In the genomic region with DNA sequence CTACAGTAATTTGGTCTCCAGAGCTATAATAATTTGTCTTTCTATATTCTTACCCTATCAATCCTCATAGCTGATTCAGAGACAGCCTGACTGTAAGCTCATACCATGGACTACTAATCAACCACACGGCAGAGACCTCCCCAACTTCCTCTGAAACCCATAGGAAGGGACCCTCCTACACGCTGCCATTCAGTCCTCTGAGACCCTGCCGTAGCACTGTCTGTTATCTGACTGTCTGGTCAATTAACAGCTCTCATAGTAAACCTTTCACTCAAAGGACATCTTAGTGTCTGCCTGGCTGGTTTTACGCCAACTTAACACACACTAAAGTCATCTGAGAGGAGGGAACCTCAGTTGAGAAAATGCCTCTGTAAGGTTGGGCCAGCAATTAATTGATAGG, we compare ENCODE assay signal across 23 mouse cellular contexts. TPM values are rescaled to one million over a fixed set of nuclear protein-coding genes. Genes with fewer than 3 reads are reported as not detected.
A peak's percentile ranks its signal among the peaks of the same experiment; 100 is the strongest.
DNase-seq lines count a peak whose midpoint lies in the region; ATAC-seq lines count a peak whose summit lies in the region.
"Had no signal": no experiment of that assay in that cellular context is flagged by ENCODE, and none has a peak within 500 bp of the region (broad histone marks: within the 10 kb centered on the region; RNA-seq: fewer than 3 reads in every experiment).

No protein-coding gene starts in this region.

- no peaks in the 10 kb centered on the region for H3K36me3 ChIP-seq in kidney, embryonic 14.5 days (ENCODE audit: control insufficient read depth, insufficient read depth, low read length)
- no peaks in the 10 kb centered on the region for H3K36me3 ChIP-seq in kidney, embryonic 16.5 days (ENCODE audit: insufficient read depth, low read length)
- no peaks in the 10 kb centered on the region for H3K36me3 ChIP-seq in neural tube, embryonic 11.5 days (ENCODE audit: control insufficient read depth, insufficient read depth, low read length)
- H3K36me3 ChIP-seq in neural tube, embryonic 15.5 days: no peaks in the 10 kb centered on the region
- H3K36me3 ChIP-seq: embryonic facial prominence, embryonic 13.5 days; embryonic facial prominence, embryonic 15.5 days; forebrain, embryonic 15.5 days had no signal

- 26% methylated on average over 4 of the region's 4 CpGs for WGBS in kidney, embryonic 14.5 days
- whole genome bisulfite sequencing in kidney, embryonic 16.5 days: 19% methylated on average over 4 of the region's 4 CpGs
- WGBS in neural tube, embryonic 11.5 days: 70% methylated on average over 4 of the region's 4 CpGs
- 55% methylated on average over 4 of the region's 4 CpGs for WGBS in neural tube, embryonic 15.5 days

- ATAC-seq in kidney, embryonic 14.5 days (ENCODE audit: low FRiP score, low TSS enrichment): peak; percentile 60; the same call in 1 of the 2 replicates
- ATAC-seq in kidney, embryonic 16.5 days (ENCODE audit: low FRiP score, low TSS enrichment): peak; percentile 51; the same call in 1 of the 2 replicates
- no peak for ATAC-seq in neural tube, embryonic 11.5 days (ENCODE audit: insufficient read depth, low FRiP score, low TSS enrichment)
- ATAC-seq in neural tube, embryonic 15.5 days (ENCODE audit: low FRiP score): no peak
- ATAC-seq: forebrain, embryonic 13.5 days; forebrain, embryonic 15.5 days had no signal

- no peak overlapping the region for H3K27ac ChIP-seq in kidney, embryonic 14.5 days (ENCODE audit: low read depth, low read length)
- H3K27ac ChIP-seq in kidney, embryonic 16.5 days (ENCODE audit: low read length): no peak overlapping the region
- H3K27ac ChIP-seq in neural tube, embryonic 11.5 days (ENCODE audit: low read depth, low read length): no peak overlapping the region
- H3K27ac ChIP-seq in neural tube, embryonic 15.5 days (replicated peaks): no peak overlapping the region
- H3K27ac ChIP-seq: embryonic facial prominence, embryonic 13.5 days; embryonic facial prominence, embryonic 15.5 days; forebrain, embryonic 13.5 days; forebrain, embryonic 15.5 days had no signal

- no peak overlapping the region for H3K4me2 ChIP-seq in kidney, embryonic 14.5 days (replicated peaks; ENCODE audit: low read depth, low read length)
- no peak overlapping the region for H3K4me2 ChIP-seq in kidney, embryonic 16.5 days (replicated peaks; ENCODE audit: low read depth, low read length)
- no peak overlapping the region for H3K4me2 ChIP-seq in neural tube, embryonic 11.5 days (ENCODE audit: low read depth)
- H3K4me2 ChIP-seq in neural tube, embryonic 15.5 days: no peak overlapping the region
- H3K4me2 ChIP-seq: embryonic facial prominence, embryonic 13.5 days; embryonic facial prominence, embryonic 15.5 days; forebrain, embryonic 13.5 days; forebrain, embryonic 15.5 days had no signal

- no peaks in the 10 kb centered on the region for H3K27me3 ChIP-seq in kidney, embryonic 14.5 days (ENCODE audit: control insufficient read depth, insufficient read depth, low read length)
- no peaks in the 10 kb centered on the region for H3K27me3 ChIP-seq in kidney, embryonic 16.5 days (ENCODE audit: insufficient read depth, low read length)
- H3K27me3 ChIP-seq in neural tube, embryonic 11.5 days (ENCODE audit: control insufficient read depth, insufficient read depth, low read length): no peaks in the 10 kb centered on the region
- H3K27me3 ChIP-seq in neural tube, embryonic 15.5 days (replicated peaks): no peaks in the 10 kb centered on the region
- H3K27me3 ChIP-seq: embryonic facial prominence, embryonic 13.5 days; embryonic facial prominence, embryonic 15.5 days; forebrain, embryonic 13.5 days; forebrain, embryonic 15.5 days had no signal

- no peak overlapping the region for H3K4me3 ChIP-seq in kidney, embryonic 14.5 days (ENCODE audit: low read length)
- H3K4me3 ChIP-seq in kidney, embryonic 16.5 days (ENCODE audit: low read length): no peak overlapping the region
- no peak overlapping the region for H3K4me3 ChIP-seq in neural tube, embryonic 11.5 days (ENCODE audit: low read depth, low read length)
- H3K4me3 ChIP-seq in neural tube, embryonic 15.5 days (replicated peaks): no peak overlapping the region
- H3K4me3 ChIP-seq: embryonic facial prominence, embryonic 13.5 days; embryonic facial prominence, embryonic 15.5 days; erythroblast, embryonic 14.5 days; forebrain, embryonic 13.5 days; forebrain, embryonic 15.5 days had no signal

- no peaks in the 10 kb centered on the region for H3K4me1 ChIP-seq in kidney, embryonic 14.5 days (ENCODE audit: control insufficient read depth, insufficient read depth, low read length)
- no peaks in the 10 kb centered on the region for H3K4me1 ChIP-seq in kidney, embryonic 16.5 days (ENCODE audit: insufficient read depth, low read length)
- no peaks in the 10 kb centered on the region for H3K4me1 ChIP-seq in neural tube, embryonic 11.5 days (ENCODE audit: control insufficient read depth, insufficient read depth, low read length)
- no peaks in the 10 kb centered on the region for H3K4me1 ChIP-seq in neural tube, embryonic 15.5 days
- H3K4me1 ChIP-seq: embryonic facial prominence, embryonic 15.5 days had no signal

- no peak for DNase-seq in kidney, adult 18-20 months
- no peak for DNase-seq in kidney, adult 11 months
- peak; percentile 3 for DNase-seq in neural tube, embryonic 11.5 days (ENCODE audit: low spot score)
- DNase-seq: adrenal gland, adult 2 months; adrenal gland, postnatal 10 days; adrenal gland, postnatal 25 days; cerebellum, adult 11 months; cerebellum, adult 18-20 months; cerebellum, adult 8-10 months; cerebellum, adult 9-11 months; cerebellum, postnatal 14 days; cerebellum, postnatal 36 days; embryo, embryonic 11 days had no signal

- H3K9me3 ChIP-seq in kidney, embryonic 14.5 days (ENCODE audit: control insufficient read depth, low read length): no peaks in the 10 kb centered on the region
- no peaks in the 10 kb centered on the region for H3K9me3 ChIP-seq in kidney, embryonic 16.5 days (ENCODE audit: low read length)
- H3K9me3 ChIP-seq in neural tube, embryonic 11.5 days (ENCODE audit: control insufficient read depth, low read length): no peaks in the 10 kb centered on the region
- H3K9me3 ChIP-seq in neural tube, embryonic 15.5 days (replicated peaks): no peaks in the 10 kb centered on the region
- H3K9me3 ChIP-seq: embryonic facial prominence, embryonic 13.5 days; embryonic facial prominence, embryonic 15.5 days; forebrain, embryonic 13.5 days; forebrain, embryonic 15.5 days had no signal

- no peak overlapping the region for H3K9ac ChIP-seq in kidney, embryonic 14.5 days (ENCODE audit: low read depth, low read length)
- H3K9ac ChIP-seq in kidney, embryonic 16.5 days (replicated peaks; ENCODE audit: low read length): no peak overlapping the region
- no peak overlapping the region for H3K9ac ChIP-seq in neural tube, embryonic 11.5 days (ENCODE audit: low read length)
- H3K9ac ChIP-seq in neural tube, embryonic 15.5 days (replicated peaks): no peak overlapping the region
- H3K9ac ChIP-seq: embryonic facial prominence, embryonic 13.5 days; embryonic facial prominence, embryonic 15.5 days; forebrain, embryonic 13.5 days; forebrain, embryonic 15.5 days had no signal

RNA-seq across cellular contexts. Expression of a gene that starts 38.8 kb away (rescaled TPM):
- polyA plus RNA-seq in kidney, embryonic 14.5 days (2014; fragmentation: Nextera tagmentation; extraction: Ambion mirVana): 6.5 and 7.1 TPM in 2 replicates
- polyA plus RNA-seq in kidney, embryonic 16.5 days (2015; fragmentation: Nextera tagmentation; extraction: Ambion mirVana): 12.0 and 12.8 TPM in 2 replicates
- polyA plus RNA-seq in neural tube, embryonic 11.5 days (2014; fragmentation: Nextera tagmentation; extraction: Ambion mirVana): 36.7 and 42.2 TPM in 2 replicates
- 18.7 and 19.5 TPM in 2 replicates for polyA plus RNA-seq in neural tube, embryonic 15.5 days (2015; fragmentation: Nextera tagmentation; extraction: Ambion mirVana)

RNA-seq across cellular contexts. Expression of a gene that starts 58.3 kb away (rescaled TPM):
- polyA plus RNA-seq in kidney, embryonic 14.5 days (2014; fragmentation: Nextera tagmentation; extraction: Ambion mirVana): not detected in 2 replicates
- polyA plus RNA-seq in kidney, embryonic 16.5 days (2015; fragmentation: Nextera tagmentation; extraction: Ambion mirVana): not detected in 2 replicates
- not detected in 2 replicates for polyA plus RNA-seq in neural tube, embryonic 11.5 days (2014; fragmentation: Nextera tagmentation; extraction: Ambion mirVana)
- polyA plus RNA-seq in neural tube, embryonic 15.5 days (2015; fragmentation: Nextera tagmentation; extraction: Ambion mirVana): 0.26 and 0.28 TPM in 2 replicates
- polyA plus RNA-seq: embryonic facial prominence, embryonic 11.5 days; embryonic facial prominence, embryonic 13.5 days; embryonic facial prominence, embryonic 15.5 days; erythroblast, embryonic 14.5 days; forebrain, embryonic 11.5 days had no signal

Comparison
In these comparisons a context has a peak if more than half of its experiments do, and no peak if none do; other contexts are left out.
1. ATAC-seq: peak in kidney, embryonic 14.5 days (single experiment) and kidney, embryonic 16.5 days (single experiment); none in neural tube, embryonic 11.5 days (single experiment) and neural tube, embryonic 15.5 days (single experiment).